Mouse (Mus musculus): ENCODE measurements around the gene Sgsm1.

DNA sequence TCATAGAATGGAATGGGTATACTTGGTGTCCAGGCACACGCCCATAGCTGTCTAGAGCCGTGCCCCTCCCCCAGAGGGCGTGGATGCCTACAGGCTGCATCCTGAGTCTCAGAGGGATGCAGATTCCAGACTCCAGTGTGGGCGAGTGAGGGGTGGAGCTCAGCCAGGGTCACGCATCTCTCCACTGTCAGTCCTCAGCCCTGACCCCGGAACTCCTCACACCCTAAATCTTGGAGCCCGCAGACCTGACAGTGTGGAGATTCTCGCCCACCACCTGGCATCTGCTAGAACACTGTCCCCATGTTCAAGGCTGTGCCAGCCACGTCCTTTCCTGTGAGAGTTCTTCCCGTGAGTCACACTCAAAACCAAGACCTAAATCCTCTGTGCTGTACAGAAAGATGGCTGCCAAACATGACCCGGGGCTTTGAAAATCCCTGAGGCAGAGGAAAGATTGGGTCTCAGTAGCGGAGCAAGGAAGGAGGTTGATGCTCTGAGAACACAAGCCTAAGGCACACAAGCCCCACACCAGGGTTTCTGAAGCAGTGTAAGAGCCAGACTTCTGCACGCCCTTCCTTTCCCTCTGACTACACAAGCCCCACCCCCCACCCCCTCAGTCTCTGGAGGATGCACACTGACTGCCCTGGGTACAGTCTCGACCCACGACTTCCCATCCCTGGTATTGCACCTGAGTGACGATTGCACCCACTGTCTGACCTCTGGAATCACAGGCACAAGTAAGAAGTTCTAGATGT lies 34.2 kb upstream of the Sgsm1 start:
- TF ChIP-seq CTCF (IDR thresholded peaks at IDR 0.05) (no peak), EP300 (IDR thresholded peaks at IDR 0.05) (no peak)
